Mouse (Mus musculus) gastrocnemius, adult 2 months (tissue): ENCODE measurements around the gene Tfpi2. TPM values are rescaled to one million over a fixed set of nuclear protein-coding genes. Genes with fewer than 3 reads are reported as not detected.

Source experiments
- DNase-seq: peaks from one replicate; pipeline ENCODE4 v3.0.0; 2022
- H3K27ac ChIP-seq: fragments of 200-600 bp; 2 replicates; pipeline ENCODE4 v1.8.1; 2022; ENCODE audit warnings: mild to moderate bottlenecking
- H3K4me3 ChIP-seq: fragments of 200-600 bp; 2 replicates; pipeline ENCODE4 v1.8.1; 2022; ENCODE audit warnings: mild to moderate bottlenecking, moderate library complexity
- CTCF ChIP-seq: fragments of 200-600 bp; IDR thresholded peaks from 2 replicates; pipeline ENCODE4 v1.8.1; 2022; ENCODE audit warnings: antibody characterized with exemption, mild to moderate bottlenecking, moderate library complexity
- intact Hi-C: fragments of 180-260 bp; cut with DNase I; formaldehyde crosslinking; loops from one replicate; pipeline ENCODE4 v1.15.1; 2025
- long read RNA-seq, 2 experiments: library from polyadenylated mRNA; stranded (forward); transcript quantifications; one replicate each; pipeline ENCODE4 v2.0.0; 2021
- total RNA-seq, 2 experiments: library from RNA; stranded (reverse); gene quantifications; 2 replicates each; pipeline ENCODE4 v1.2.3; 2021

Tfpi2 gene
- total RNA-seq: under 1 TPM; 0.26 to 0.64 TPM
- long read RNA-seq, experiment 1, partial matches to known transcripts: 0 of 1 reads
- long read RNA-seq, experiment 1, other reads (novel, unspliced or antisense): 0 of 1 reads
- long read RNA-seq, experiment 2, partial matches to known transcripts: 0 of 1 reads
- long read RNA-seq, experiment 2, other reads (novel, unspliced or antisense): 0 of 1 reads

DNA sequence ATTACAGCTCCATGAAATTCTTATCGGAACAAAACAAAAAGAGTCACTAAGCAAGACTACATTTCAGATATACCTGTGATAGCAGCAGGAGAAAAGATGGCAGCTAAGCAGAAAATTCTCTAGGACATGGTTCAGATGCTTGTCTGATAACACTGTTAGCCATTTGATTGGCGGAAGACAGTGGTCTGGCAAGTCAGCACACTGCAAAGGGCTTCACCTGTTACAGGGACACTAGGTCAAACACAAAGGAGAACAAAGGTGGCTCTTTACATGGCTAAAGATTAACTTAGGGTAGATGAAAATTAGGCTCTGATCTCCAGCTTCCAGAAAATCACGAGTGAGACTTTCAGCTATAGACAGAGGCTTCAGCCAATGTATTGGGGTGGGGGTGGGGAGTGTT is at the start of gene Tfpi2:
Gene Tfpi2, minus strand, starts transcription at position 170 of the 400 bp plus-strand sequence.
- Histone ChIP-seq H3K4me3 (no peak within 1 kb of the TSS), H3K27ac (no peak within 1 kb of the TSS)
- no peak for TF ChIP-seq CTCF
- no peak for DNase-seq
- intact Hi-C loops: no loop called here

GRCm38 (mm10) chr6:4030956-4031355 is 42.2 kb upstream of the Tfpi2 start:
- Histone ChIP-seq H3K27ac (no peak overlapping the region), H3K4me3 (no peak overlapping the region)
- intact Hi-C loops: no loop called here
- DNase-seq: no peak
- TF ChIP-seq CTCF: no peak

DNA sequence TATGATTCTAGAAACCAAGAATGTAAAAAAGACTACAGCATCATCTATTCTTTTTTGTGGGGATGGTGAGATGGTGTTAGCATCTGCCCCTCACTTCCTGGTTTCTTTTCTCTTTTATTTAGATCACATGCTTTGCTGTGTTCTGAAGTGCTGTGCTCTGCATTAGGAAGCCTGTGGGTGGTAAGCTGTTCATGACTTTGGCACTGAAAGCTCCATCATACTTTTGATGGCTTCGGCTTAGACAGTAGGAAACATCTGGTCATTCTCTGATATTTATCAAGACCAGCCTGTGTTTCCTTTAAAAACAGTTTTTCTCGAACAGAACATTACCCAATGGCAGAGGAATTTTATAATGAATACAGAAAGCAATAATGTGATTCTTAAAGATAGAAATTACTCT is 37.6 kb upstream of the Tfpi2 start:
- no peak overlapping the region for H3K27ac ChIP-seq
- no peak for DNase-seq
- no peak for TF ChIP-seq CTCF
- intact Hi-C loops: no loop called here
- no peak overlapping the region for H3K4me3 ChIP-seq

DNA sequence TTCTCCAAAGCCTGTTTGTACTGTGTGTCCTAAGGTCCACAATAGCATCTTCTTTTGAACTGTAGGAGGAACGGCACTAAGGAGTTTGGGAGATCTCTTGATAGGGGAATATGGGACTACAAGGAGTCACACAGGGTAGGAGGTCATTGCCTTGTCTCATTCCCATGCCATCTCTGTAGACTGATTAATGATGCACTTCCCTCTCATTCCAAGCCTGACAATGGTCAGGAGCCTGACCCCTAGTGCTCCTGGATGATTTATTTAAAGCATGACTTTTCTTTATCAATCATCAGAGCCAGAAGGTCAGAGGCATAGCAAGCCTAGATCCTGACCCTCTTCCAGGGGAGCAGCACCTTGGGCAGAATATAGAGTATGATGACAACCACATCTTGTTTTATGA is 33.9 kb upstream of the Tfpi2 start:
- TF ChIP-seq CTCF: no peak
- Histone ChIP-seq H3K4me3 (no peak overlapping the region), H3K27ac (no peak overlapping the region)
- intact Hi-C loops: no loop called here
- no peak for DNase-seq

DNA sequence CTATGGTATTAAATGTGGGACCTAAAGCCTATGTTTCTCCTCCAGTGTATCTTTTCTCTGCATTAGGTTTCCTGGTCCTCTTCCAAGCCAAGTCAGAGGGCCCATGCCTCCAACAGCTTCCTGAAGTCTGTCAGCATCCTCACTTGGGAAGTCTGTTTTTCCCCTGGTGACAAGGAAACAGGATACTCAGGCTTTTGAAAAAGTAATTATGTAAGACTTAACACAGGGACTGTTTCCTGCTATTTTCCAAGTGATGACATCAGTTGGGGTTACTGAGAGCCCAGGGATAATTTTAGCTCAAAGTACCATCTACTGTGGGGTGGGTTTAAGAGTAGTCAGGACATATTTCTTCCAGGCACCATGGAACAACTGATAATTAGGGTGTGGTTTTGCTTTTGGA is 20.8 kb upstream of the Tfpi2 start:
- peak overlapping the region; percentile 11; the same call in 1 of the 2 replicates for H3K4me3 ChIP-seq
- intact Hi-C loops: no loop called here
- H3K27ac ChIP-seq: peak overlapping the region; percentile 71
- no peak for TF ChIP-seq CTCF
- no peak for DNase-seq

- intact Hi-C loops: no loop called here
- peak overlapping the region; percentile 92 for H3K27ac ChIP-seq
- DNase-seq: peak; percentile 28
- H3K4me3 ChIP-seq: peak overlapping the region; percentile 81
- TF ChIP-seq CTCF: no peak
Observed at GRCm38 (mm10) chr6:4008501-4009040, 19.9 kb upstream of the Tfpi2 start.

DNA sequence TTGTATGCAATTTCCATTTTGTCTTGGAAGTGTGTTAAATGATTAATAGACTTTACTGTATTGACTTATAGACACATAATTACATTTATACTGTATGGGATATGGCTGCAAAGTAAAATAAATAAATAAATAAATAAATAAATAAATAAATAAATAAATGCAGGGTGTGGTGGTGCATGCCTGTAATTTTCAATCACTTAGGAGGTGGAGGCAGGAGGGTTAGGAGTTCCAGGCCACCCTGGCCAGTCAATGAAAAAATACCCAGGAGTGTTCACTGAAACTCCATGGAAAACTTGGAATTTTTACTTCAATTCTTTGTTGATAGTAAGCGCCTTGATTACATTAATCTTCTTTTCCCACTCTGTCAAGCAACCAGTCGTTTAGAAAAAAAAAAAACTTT is 16.1 kb upstream of the Tfpi2 start:
- H3K4me3 ChIP-seq: peak overlapping the region; percentile 81
- TF ChIP-seq CTCF: no peak
- no peak for DNase-seq
- peak overlapping the region; percentile 92 for H3K27ac ChIP-seq
- intact Hi-C loops: loop anchor here (5.0 kb wide), 1 partner anchor 82 kb away; the partner anchor contains the start of gene Bet1

DNA sequence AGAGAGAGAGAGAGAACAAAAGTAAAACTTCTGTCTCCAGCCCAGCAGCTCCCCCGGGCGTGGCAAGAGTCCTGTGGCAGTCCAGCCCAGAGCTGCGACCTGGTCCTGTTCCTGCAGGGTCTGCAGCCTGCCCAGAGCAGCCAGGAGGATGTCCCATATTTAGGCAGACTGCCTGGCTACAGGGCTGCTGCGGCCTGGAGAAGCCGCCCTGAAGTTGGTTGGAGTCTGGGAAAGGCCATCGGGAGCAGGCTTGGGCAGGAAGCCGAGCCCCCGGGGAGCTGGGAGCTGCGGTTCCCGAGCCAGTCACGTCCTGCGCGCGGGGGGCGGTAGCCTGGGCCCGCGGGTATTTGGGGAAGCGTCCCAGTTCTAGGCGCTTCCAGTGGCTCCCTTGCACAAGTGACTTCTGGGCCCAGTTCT is 15.2 kb upstream of the Tfpi2 start, which contains the start of gene Gng11:
Gene Gng11, plus strand, starts transcription at position 15 of the 417 bp plus-strand sequence.
- H3K4me3 ChIP-seq: peak within 1 kb of the TSS; percentile 81
- peak within 1 kb of the TSS; percentile 92 for H3K27ac ChIP-seq
- TF ChIP-seq CTCF: no peak
- intact Hi-C loops: loop anchor here (5.0 kb wide), 1 partner anchor 83 kb away; the partner anchor contains the start of gene Bet1
- peak; percentile 90 for DNase-seq

GRCm38 (mm10) chr6:4003445-4003844 is 14.7 kb upstream of the Tfpi2 start:
- Histone ChIP-seq H3K27ac (peak overlapping the region; percentile 92), H3K4me3 (peak overlapping the region; percentile 81)
- DNase-seq: no peak
- TF ChIP-seq CTCF: no peak
- intact Hi-C loops: loop anchor here (5.0 kb wide), 1 partner anchor 84 kb away; the partner anchor contains the start of gene Bet1

DNA sequence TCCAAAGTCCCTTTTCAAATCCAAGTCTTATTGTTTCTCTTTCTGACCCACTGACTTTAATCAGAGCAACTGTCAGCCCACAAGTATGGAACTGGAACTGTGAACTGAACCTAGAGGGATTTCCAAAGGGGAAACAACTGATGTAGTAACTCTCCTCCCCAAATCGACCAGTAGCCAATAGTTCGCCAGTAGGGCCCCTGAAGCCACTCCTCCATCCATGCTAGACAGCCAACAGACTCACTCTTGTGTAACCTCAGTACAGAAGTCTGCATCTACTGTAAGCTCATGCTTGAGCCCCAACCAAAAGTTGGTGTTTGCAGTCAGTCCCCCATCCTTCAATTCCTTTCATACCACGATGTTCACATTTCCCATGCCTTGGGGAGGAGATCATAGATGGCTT is 12.0 kb upstream of the Tfpi2 start:
- Histone ChIP-seq H3K4me3 (no peak overlapping the region), H3K27ac (no peak overlapping the region)
- no peak for TF ChIP-seq CTCF
- DNase-seq: no peak
- intact Hi-C loops: loop anchor here (5.0 kb wide), 1 partner anchor 87 kb away; the partner anchor contains the start of gene Bet1

- no peak overlapping the region for H3K4me3 ChIP-seq
- intact Hi-C loops: no loop called here
- no peak for TF ChIP-seq CTCF
- no peak for DNase-seq
- H3K27ac ChIP-seq: no peak overlapping the region
Observed at GRCm38 (mm10) chr6:3999296-3999695, 10.6 kb upstream of the Tfpi2 start.

DNA sequence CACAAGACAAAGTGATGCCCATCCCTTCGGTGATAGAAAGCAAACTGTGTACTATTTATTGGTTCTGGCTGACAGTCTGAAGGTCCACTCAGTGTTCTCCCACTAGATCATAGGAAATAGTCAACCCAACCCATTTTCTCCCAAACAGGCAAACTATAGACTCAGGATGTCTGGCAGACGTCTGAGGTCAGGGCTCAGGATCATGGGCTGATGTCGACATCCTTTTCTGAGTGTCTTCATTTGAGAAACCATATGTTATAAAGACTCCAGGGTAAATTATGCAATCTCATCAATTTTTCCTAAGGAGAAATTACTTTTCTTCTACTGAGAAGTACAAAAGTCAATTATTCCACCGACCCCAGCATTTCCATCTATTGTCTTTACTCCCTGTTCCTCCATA is 9.4 kb upstream of the Tfpi2 start:
- DNase-seq: no peak
- no peak overlapping the region for H3K27ac ChIP-seq
- intact Hi-C loops: no loop called here
- no peak for TF ChIP-seq CTCF
- H3K4me3 ChIP-seq: no peak overlapping the region

DNA sequence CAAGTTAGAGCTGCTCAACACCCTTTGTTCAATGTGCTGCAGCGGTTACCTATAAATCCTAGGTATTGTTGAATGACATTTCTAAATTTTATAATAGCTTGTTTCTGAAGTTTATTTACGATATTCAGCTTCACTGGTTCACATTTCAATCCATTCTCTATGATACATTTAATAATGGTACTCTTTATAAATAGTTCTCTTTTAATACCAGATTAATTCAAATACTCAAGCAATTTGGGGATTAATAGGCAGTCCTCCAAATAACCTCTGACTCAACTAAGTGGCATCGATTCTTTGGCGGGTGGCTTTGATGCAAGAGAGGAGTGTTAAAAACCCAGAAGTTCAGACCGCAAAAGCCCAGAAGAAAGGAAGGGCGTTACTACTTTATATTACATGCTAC is 4.8 kb upstream of the Tfpi2 start, which contains the start of gene Gngt1:
Gene Gngt1, plus strand, starts transcription at position 301 of the 400 bp plus-strand sequence.
- no peak within 1 kb of the TSS for H3K27ac ChIP-seq
- no peak for DNase-seq
- H3K4me3 ChIP-seq: no peak within 1 kb of the TSS
- no peak for TF ChIP-seq CTCF
- intact Hi-C loops: no loop called here
